Mouse (Mus musculus): Measurements from ENCODE around the gene Zfp526. TPM values are rescaled to one million over a fixed set of nuclear protein-coding genes. Genes with fewer than 3 reads are reported as not detected.

Zfp526 gene
- polyA plus RNA-seq, 1 experiment from 2014 or later, result 2.2 TPM

DNA sequence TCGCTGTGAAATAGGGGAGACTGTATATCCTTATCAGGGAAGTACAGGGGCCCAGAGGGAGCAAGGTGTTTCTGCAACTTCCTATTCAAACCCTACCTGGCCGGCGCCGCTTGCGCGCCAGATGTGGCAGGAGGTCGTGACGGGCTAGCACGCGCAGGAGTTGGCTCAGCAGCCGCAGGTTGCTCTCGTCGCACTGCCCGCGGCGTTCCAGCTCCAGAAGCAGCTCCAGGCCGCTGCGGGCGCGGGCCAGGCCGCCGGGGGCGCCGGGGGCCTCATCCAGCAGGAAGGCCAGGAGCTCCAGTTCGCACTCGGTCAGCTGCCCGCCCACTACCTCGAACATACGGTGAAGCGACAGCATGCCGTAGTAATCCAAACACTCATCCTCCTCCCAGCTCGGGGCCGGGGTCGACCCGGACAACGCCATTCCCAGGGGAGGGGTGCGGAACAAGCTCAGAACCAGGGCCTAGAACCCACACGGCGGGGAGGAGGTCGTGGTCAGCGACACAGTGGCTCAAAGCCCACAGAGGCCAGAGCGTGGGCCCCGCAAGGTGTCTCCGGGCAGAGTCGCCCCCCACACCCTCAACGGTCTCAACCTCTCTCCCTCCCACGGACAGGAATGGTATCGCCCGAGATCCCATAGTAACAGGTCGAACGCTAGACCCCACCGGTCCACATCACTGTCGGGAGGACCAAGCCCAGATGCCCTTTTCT is 2.4 kb upstream of the Zfp526 start:
- 0 out of 2 replicates have a peak, but pooled peaks have one; percentile 6 for ATAC-seq
- H3K4me3 ChIP-seq (ENCODE audit: low read depth, low read length), result peak overlapping the region; percentile 67
- no peaks in the 10 kb centered on the region for H3K36me3 ChIP-seq (ENCODE audit: insufficient read depth, low read length)
- no peak for TF ChIP-seq EP300 (IDR thresholded peaks at IDR 0.05)
- peak; percentile 21 for TF ChIP-seq CTCF (IDR thresholded peaks at IDR 0.05)
- H3K4me1 ChIP-seq (ENCODE audit: insufficient read depth, low read depth, low read length), result peaks cover 10% of the 10 kb centered on the region
- no peaks in the 10 kb centered on the region for H3K27me3 ChIP-seq (replicated peaks; ENCODE audit: insufficient read depth, low read length)
- no peaks in the 10 kb centered on the region for H3K9me3 ChIP-seq (ENCODE audit: low read length)
- DNase-seq (ENCODE audit: low spot score), result peak; percentile 41
- peak overlapping the region; percentile 86 for H3K27ac ChIP-seq (ENCODE audit: low read length)
- 1% methylated on average over 53 of the region's 53 CpGs for WGBS
- peak overlapping the region; percentile 68 for H3K9ac ChIP-seq (replicated peaks; ENCODE audit: low read depth)
- peak overlapping the region; percentile 85 for H3K4me2 ChIP-seq (replicated peaks; ENCODE audit: low read depth, low read length)

DNA sequence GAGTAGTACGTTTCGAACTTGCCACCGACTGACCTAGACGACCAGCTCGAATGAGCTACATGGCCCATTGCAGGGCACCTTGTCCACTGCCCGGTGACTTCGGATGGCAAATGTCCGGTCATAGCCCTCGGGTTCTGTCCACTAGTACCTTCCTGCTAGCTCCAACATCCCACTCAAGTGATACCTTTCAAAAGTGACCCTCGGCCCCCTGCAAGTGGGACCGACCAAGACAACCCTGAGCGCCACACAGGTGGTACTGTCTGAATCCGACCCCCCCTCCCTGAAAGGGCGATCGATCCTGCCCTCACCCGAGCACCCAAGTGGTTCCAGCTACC is 1.8 kb upstream of the Zfp526 start:
- DNase-seq (ENCODE audit: low spot score), result no peak
- 0% methylated on average over 16 of the region's 16 CpGs for WGBS
- Histone ChIP-seq H3K4me3 (ENCODE audit: low read depth, low read length) (peak overlapping the region; percentile 67), H3K27me3 (replicated peaks; ENCODE audit: insufficient read depth, low read length) (no peaks in the 10 kb centered on the region), H3K9me3 (ENCODE audit: low read length) (no peaks in the 10 kb centered on the region), H3K9ac (replicated peaks; ENCODE audit: low read depth) (peak overlapping the region; percentile 68), H3K36me3 (ENCODE audit: insufficient read depth, low read length) (0 out of 2 replicates have a peak, but pooled peaks cover 1% of the 10 kb centered on the region), H3K4me2 (replicated peaks; ENCODE audit: low read depth, low read length) (peak overlapping the region; percentile 85), H3K4me1 (ENCODE audit: insufficient read depth, low read depth, low read length) (peaks cover 10% of the 10 kb centered on the region), H3K27ac (ENCODE audit: low read length) (peak overlapping the region; percentile 86)
- no peak for TF ChIP-seq EP300 (IDR thresholded peaks at IDR 0.05)
- TF ChIP-seq CTCF (IDR thresholded peaks at IDR 0.05), result no peak
- no peak for ATAC-seq

DNA sequence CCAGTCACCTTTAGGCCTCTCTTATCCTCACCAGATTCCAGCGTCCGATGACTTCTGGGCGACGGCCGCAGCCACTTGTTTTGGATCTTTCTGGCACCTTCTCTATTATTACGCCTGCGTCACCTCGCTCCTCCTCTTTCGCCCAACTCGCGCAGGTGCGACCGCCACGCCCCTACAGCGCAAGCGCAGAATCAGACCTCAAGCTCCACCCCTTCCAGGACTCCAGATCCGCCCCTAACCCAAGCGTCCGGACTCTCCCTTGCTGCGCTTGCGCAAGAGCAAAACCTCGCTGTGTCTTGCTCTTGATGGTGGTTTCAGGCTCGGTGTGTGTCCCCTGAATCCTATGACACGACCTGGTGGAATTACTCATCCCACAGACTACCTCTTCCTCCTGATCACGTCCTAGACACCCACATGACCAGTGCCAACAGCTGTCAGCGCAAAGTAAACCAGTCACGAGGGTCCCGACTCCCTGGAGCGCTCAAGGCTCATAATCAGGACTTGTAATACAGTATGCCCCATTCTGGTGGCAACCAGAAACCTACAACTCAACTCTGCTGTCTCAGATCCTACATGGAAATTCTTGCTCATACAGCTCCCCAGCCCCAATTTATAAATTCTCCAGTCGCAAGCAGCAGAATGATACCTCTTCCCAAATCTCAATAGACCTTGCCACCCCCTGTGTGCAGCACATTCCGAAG is 1.3 kb upstream of the Zfp526 start:
- TF ChIP-seq CTCF (IDR thresholded peaks at IDR 0.05) (no peak), EP300 (IDR thresholded peaks at IDR 0.05) (no peak)
- DNase-seq (ENCODE audit: low spot score) (peak; percentile 98), ATAC-seq (peak; percentile 77)
- peaks cover 10% of the 10 kb centered on the region for H3K4me1 ChIP-seq (ENCODE audit: insufficient read depth, low read depth, low read length)
- H3K27ac ChIP-seq (ENCODE audit: low read length), result peak overlapping the region; percentile 86
- H3K4me2 ChIP-seq (replicated peaks; ENCODE audit: low read depth, low read length), result peak overlapping the region; percentile 85
- peak overlapping the region; percentile 67 for H3K4me3 ChIP-seq (ENCODE audit: low read depth, low read length)
- 2% methylated on average over 31 of the region's 31 CpGs for WGBS
- no peaks in the 10 kb centered on the region for H3K27me3 ChIP-seq (replicated peaks; ENCODE audit: insufficient read depth, low read length)
- H3K9ac ChIP-seq (replicated peaks; ENCODE audit: low read depth), result peak overlapping the region; percentile 68
- H3K9me3 ChIP-seq (ENCODE audit: low read length), result no peaks in the 10 kb centered on the region
- H3K36me3 ChIP-seq (ENCODE audit: insufficient read depth, low read length), result peaks cover 5% of the 10 kb centered on the region; the same call in 1 of the 2 replicates

DNA sequence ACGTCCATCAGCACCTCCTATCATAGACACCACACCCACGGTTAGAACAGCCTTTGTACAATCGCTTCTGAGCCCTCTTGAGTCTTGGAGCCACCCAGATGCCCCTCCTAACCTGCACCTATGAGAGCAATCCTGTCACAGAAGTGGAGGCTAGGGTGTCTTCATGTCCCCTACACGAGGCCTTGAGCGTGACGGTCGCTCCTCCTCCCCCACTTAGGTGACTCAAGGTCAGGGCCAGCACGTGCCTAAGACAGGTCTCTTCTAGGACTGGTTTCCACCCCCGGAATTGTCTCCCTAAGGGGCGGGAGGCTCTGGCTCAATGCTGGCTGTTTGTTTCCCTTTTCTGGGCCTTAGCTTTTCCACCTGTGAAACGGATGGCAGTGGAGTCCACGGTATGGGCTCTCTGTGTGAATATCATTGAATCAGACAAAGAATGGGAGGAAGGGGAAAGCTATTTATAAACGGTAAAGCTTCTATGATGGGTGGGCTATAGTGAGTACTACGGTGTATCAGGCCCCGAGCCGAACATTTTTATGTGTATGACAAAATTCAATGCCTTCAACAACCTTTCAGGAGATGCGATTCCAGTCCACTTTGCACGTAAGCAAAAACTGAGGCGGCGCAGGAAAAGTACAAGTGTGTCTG is 646 bp upstream of the Zfp526 start, which contains the start of gene Dedd2:
Gene Dedd2, minus strand, starts transcription at position 159 of the 645 bp plus-strand sequence.
- 3% methylated on average over 20 of the region's 20 CpGs for WGBS
- Histone ChIP-seq H3K4me3 (ENCODE audit: low read depth, low read length) (peak within 1 kb of the TSS; percentile 69), H3K4me2 (replicated peaks; ENCODE audit: low read depth, low read length) (peak within 1 kb of the TSS; percentile 85), H3K9ac (replicated peaks; ENCODE audit: low read depth) (peak within 1 kb of the TSS; percentile 68), H3K9me3 (ENCODE audit: low read length) (no peaks in the 10 kb centered on the region), H3K36me3 (ENCODE audit: insufficient read depth, low read length) (peaks cover 8% of the 10 kb centered on the region; the same call in 1 of the 2 replicates), H3K27me3 (replicated peaks; ENCODE audit: insufficient read depth, low read length) (no peaks in the 10 kb centered on the region), H3K4me1 (ENCODE audit: insufficient read depth, low read depth, low read length) (peaks cover 10% of the 10 kb centered on the region), H3K27ac (ENCODE audit: low read length) (peak within 1 kb of the TSS; percentile 90)
- ATAC-seq, result no peak
- DNase-seq (ENCODE audit: low spot score), result peak; percentile 42
- TF ChIP-seq EP300 (IDR thresholded peaks at IDR 0.05) (no peak), CTCF (IDR thresholded peaks at IDR 0.05) (no peak)

DNA sequence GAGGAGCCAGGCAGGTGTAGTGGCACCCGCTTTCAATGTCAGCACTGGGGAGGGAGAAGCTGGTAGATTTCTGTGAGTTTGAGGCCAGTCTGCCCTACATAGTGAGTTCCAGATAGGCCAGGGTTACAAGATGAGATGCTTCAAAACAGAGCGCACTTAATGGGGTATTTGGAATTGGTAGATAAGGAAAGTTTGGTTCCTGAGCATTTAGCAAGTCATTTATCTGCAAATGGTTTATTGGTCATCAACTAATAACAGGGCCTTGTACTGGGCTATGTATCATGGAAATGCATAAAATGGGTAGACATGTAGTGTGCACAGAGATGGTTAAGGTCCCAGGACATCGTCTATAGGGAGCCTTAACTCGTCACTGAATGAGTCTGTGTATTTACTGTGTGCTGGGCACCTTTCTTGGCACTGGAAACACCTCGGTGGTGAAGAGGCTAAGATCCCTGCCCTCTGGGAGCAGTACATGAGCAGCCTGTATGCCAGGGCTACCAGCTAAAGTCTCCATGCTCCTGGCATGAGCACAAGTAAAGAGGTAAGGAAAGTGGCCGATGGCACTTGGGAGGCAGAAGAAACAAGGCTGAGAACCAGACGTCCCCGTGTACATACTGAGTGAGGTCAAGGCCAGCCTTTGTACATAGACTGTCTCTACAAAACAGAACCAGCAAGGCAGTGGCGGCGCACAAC is 1.2 kb downstream of the Zfp526 start:
- TF ChIP-seq EP300 (IDR thresholded peaks at IDR 0.05), result no peak
- no peak for TF ChIP-seq CTCF (IDR thresholded peaks at IDR 0.05)
- Histone ChIP-seq H3K4me2 (replicated peaks; ENCODE audit: low read depth, low read length) (peak overlapping the region; percentile 85), H3K9ac (replicated peaks; ENCODE audit: low read depth) (0 out of 2 replicates have a peak overlapping the region, but pooled peaks have one; percentile 5), H3K4me3 (ENCODE audit: low read depth, low read length) (no peak overlapping the region), H3K9me3 (ENCODE audit: low read length) (no peaks in the 10 kb centered on the region), H3K27me3 (replicated peaks; ENCODE audit: insufficient read depth, low read length) (no peaks in the 10 kb centered on the region), H3K4me1 (ENCODE audit: insufficient read depth, low read depth, low read length) (peaks cover 10% of the 10 kb centered on the region), H3K27ac (ENCODE audit: low read length) (no peak overlapping the region), H3K36me3 (ENCODE audit: insufficient read depth, low read length) (peaks cover 21% of the 10 kb centered on the region)
- 74% methylated on average over 10 of the region's 10 CpGs for WGBS
- DNase-seq (ENCODE audit: low spot score) (no peak), ATAC-seq (no peak)

Data from lung, postnatal 0 days (tissue).